Mouse (Mus musculus): ENCODE data around the gene Phf21a.

GRCm38 (mm10) chr2:92052188-92052587 is 40.7 kb upstream of the Phf21a start:
- TF ChIP-seq POLR2A (IDR thresholded peaks at IDR 0.05; ENCODE audit: borderline replicate concordance, control insufficient read depth, low read depth, low read length) (no peak), CTCF (IDR thresholded peaks at IDR 0.05; ENCODE audit: control insufficient read depth, insufficient read depth, low read length) (no peak)

Measured in bone marrow, adult 2 months (tissue).